ENCODE assay signal across 10 mouse cellular contexts in genomic region chr9:71317096-71317920, GRCm38 (mm10).
DNase-seq lines count a peak whose midpoint lies in the region; ATAC-seq and TF ChIP-seq lines count a peak whose summit lies in the region.
"Had no signal": no experiment of that assay in that cellular context is flagged by ENCODE, and none has a peak within 500 bp of the region (broad histone marks: within the 10 kb centered on the region; RNA-seq: fewer than 3 reads in every experiment).

No protein-coding gene starts in this region.

- H3K27ac ChIP-seq in liver, postnatal 0 days (ENCODE audit: low read depth) = peak overlapping the region; percentile 61
- H3K27ac ChIP-seq: limb, embryonic 13.5 days had no signal

- peak; percentile 22 to 65 for DNase-seq in adrenal gland, adult (ENCODE audit: inconsistent age in 2 of 2, low spot score in 1 of 2)
- DNase-seq in adrenal gland, postnatal 4 days (ENCODE audit: low spot score in 2 of 2) = no peak
- DNase-seq in adrenal gland, postnatal 10 days = peak; percentile 67
- DNase-seq in heart, postnatal 14 days = peak; percentile 66 to 84
- DNase-seq in liver, postnatal 0 days = peak; percentile 57
- DNase-seq in cerebellum, postnatal 10 days = no peak
- DNase-seq in left cerebral cortex, postnatal 36 days (ENCODE audit: low spot score in 2 of 2) = no peak
- DNase-seq in embryo, embryonic 11 days = no peak
- DNase-seq: thymus, adult 18-20 months had no signal

- no peaks in the 10 kb centered on the region for H3K9me3 ChIP-seq in liver, postnatal 0 days (ENCODE audit: low read length)
- H3K9me3 ChIP-seq: limb, embryonic 13.5 days had no signal

- WGBS in liver, postnatal 0 days (ENCODE audit: insufficient replicate concordance) = 61% methylated on average over 11 of the region's 11 CpGs

- intact Hi-C loops in heart, postnatal 14 days (cut with DNase I) = loop anchor here (5.0 to 10.0 kb wide), 2 partner anchors 40 to 103 kb away; partner anchors contain the start of gene Aldh1a2
- intact Hi-C loops in left cerebral cortex, postnatal 36 days (cut with DNase I) = no loop called here

- ATAC-seq in liver, postnatal 0 days = peak; percentile 95

- H3K36me3 ChIP-seq in liver, postnatal 0 days (replicated peaks; ENCODE audit: insufficient read depth, low read length) = no peaks in the 10 kb centered on the region
- H3K36me3 ChIP-seq: limb, embryonic 13.5 days had no signal

- no peak overlapping the region for H3K9ac ChIP-seq in liver, postnatal 0 days (replicated peaks)
- H3K9ac ChIP-seq: limb, embryonic 13.5 days had no signal

- 0 out of 2 replicates have a peak, but pooled peaks cover 5% of the 10 kb centered on the region for H3K4me1 ChIP-seq in liver, postnatal 0 days (ENCODE audit: insufficient read depth)

- no peak for TF ChIP-seq CTCF in liver, postnatal 0 days (IDR thresholded peaks at IDR 0.05; ENCODE audit: low read depth)

- TF ChIP-seq EP300 in liver, postnatal 0 days (IDR thresholded peaks at IDR 0.05; ENCODE audit: low read depth) = no peak

- H3K27me3 ChIP-seq in liver, postnatal 0 days (ENCODE audit: insufficient read depth, low read length) = no peaks in the 10 kb centered on the region

- H3K4me2 ChIP-seq in liver, postnatal 0 days (ENCODE audit: low read depth, low read length) = no peak overlapping the region
- H3K4me2 ChIP-seq: limb, embryonic 13.5 days had no signal

- H3K4me3 ChIP-seq in liver, postnatal 0 days (ENCODE audit: low read depth, low read length) = no peak overlapping the region
- H3K4me3 ChIP-seq: limb, embryonic 13.5 days had no signal

Comparison
In these comparisons a context has a peak if more than half of its experiments do, and no peak if none do; other contexts are left out.
1. DNase-seq: peak in adrenal gland, adult (2 of 2), adrenal gland, postnatal 10 days (single experiment), heart, postnatal 14 days (2 of 2) and liver, postnatal 0 days (single experiment); none in adrenal gland, postnatal 4 days (0 of 2), cerebellum, postnatal 10 days (0 of 2), left cerebral cortex, postnatal 36 days (0 of 2) and embryo, embryonic 11 days (single experiment).